Mouse (Mus musculus): ENCODE results near the gene Mvk.

- TF ChIP-seq CTCF (IDR thresholded peaks at IDR 0.05 in 2 of 3, conservative IDR thresholded peaks at IDR 0.05 in 1 of 3; ENCODE audit: control insufficient read depth in 1 of 3, insufficient read depth in 1 of 3, low read depth in 2 of 3, low read length in 3 of 3, poor library complexity in 1 of 3, severe bottlenecking in 1 of 3) (no peak), NELFE (IDR thresholded peaks at IDR 0.05; ENCODE audit: low read depth, low read length) (no peak), ZC3H11A (IDR thresholded peaks at IDR 0.05; ENCODE audit: low read depth, low read length) (no peak), MXI1 (IDR thresholded peaks at IDR 0.05; ENCODE audit: low read depth, low read length) (no peak), EP300 (IDR thresholded peaks at IDR 0.05; ENCODE audit: low read depth in 1 of 2, low read length in 2 of 2) (no peak), MYC (IDR thresholded peaks at IDR 0.05; ENCODE audit: low read depth, low read length) (no peak), POLR2A (IDR thresholded peaks at IDR 0.05; ENCODE audit: control insufficient read depth in 1 of 2, insufficient read depth in 1 of 2, low read depth in 1 of 2, low read length in 2 of 2, poor library complexity in 1 of 2) (no peak), GABPA (IDR thresholded peaks at IDR 0.05; ENCODE audit: low read depth, low read length) (no peak), GATA1 (IDR thresholded peaks at IDR 0.05; ENCODE audit: low read depth, low read length) (no peak), TAL1 (IDR thresholded peaks at IDR 0.05; ENCODE audit: low read length) (no peak), POLR2AphosphoS2 (IDR thresholded peaks at IDR 0.05; ENCODE audit: low read length) (no peak), UBTF (IDR thresholded peaks at IDR 0.05; ENCODE audit: borderline replicate concordance, insufficient read depth, low read depth, low read length) (no peak), ELF1 (IDR thresholded peaks at IDR 0.05; ENCODE audit: low read depth, low read length) (no peak)
Observed at GRCm38 (mm10) chr5:114478267-114478666, 34.2 kb downstream of the Mvk start.

All from MEL (cell line).